Mouse (Mus musculus) gastrocnemius, postnatal 25 days (tissue): ENCODE data around the gene Tulp4. TPM values are rescaled to one million over a fixed set of nuclear protein-coding genes. Genes with fewer than 3 reads are reported as not detected.
"Not testable (repeated sequence)": the region's sequence is repeated elsewhere in the genome, so short reads cannot be mapped to it uniquely, and the experiment has no call there.

ENCODE experiments used
- DNase-seq: peaks from one replicate; pipeline ENCODE4 v3.0.0; 2022
- total RNA-seq, 2 experiments: library from RNA; stranded (reverse); gene quantifications; 1 replicate in 1 of 2; 2 replicates in 1 of 2; pipeline ENCODE4 v1.2.3; 2021

The Tulp4 gene
- total RNA-seq, 2 experiments from 2014 or later, result 95.2 to 117 TPM

- no peak for DNase-seq
These were observed 83.0 kb downstream of the Tulp4 start for GRCm38 (mm10) chr17:6189207-6189606.

GRCm38 (mm10) chr17:6192275-6192674 is 86.0 kb downstream of the Tulp4 start:
- no peak for DNase-seq

GRCm38 (mm10) chr17:6195390-6195789 is 89.2 kb downstream of the Tulp4 start:
- DNase-seq, result no peak

- DNase-seq, result no peak
These were observed 91.3 kb downstream of the Tulp4 start for GRCm38 (mm10) chr17:6197491-6197890.

GRCm38 (mm10) chr17:6198670-6199069 is 92.4 kb downstream of the Tulp4 start:
- DNase-seq, result no peak

- DNase-seq, result no peak
These were observed 92.9 kb downstream of the Tulp4 start for GRCm38 (mm10) chr17:6199166-6199565.

GRCm38 (mm10) chr17:6201522-6202250 is 95.4 kb downstream of the Tulp4 start:
- no peak for DNase-seq

GRCm38 (mm10) chr17:6202389-6203110 is 96.3 kb downstream of the Tulp4 start:
- no peak for DNase-seq

GRCm38 (mm10) chr17:6203126-6203525 is 96.9 kb downstream of the Tulp4 start:
- no peak for DNase-seq

GRCm38 (mm10) chr17:6203795-6204194 is 97.6 kb downstream of the Tulp4 start:
- no peak for DNase-seq

GRCm38 (mm10) chr17:6211721-6212120 is 105.5 kb downstream of the Tulp4 start:
- DNase-seq, result no peak

GRCm38 (mm10) chr17:6215640-6216039 is 109.4 kb downstream of the Tulp4 start:
- no peak for DNase-seq

GRCm38 (mm10) chr17:6216514-6216913 is 110.3 kb downstream of the Tulp4 start:
- DNase-seq, result no peak

GRCm38 (mm10) chr17:6232633-6233032 is 126.4 kb downstream of the Tulp4 start:
- DNase-seq, result not testable (repeated sequence)

- DNase-seq, result not testable (repeated sequence)
These were observed 145.1 kb downstream of the Tulp4 start for GRCm38 (mm10) chr17:6251298-6251697.

- DNase-seq, result not testable (repeated sequence)
These were observed 150.3 kb downstream of the Tulp4 start, which contains the start of gene Tmem181a for GRCm38 (mm10) chr17:6256400-6257069. Gene Tmem181a (plus strand): TSS chr17:6256860.

GRCm38 (mm10) chr17:6257070-6257456 is 150.8 kb downstream of the Tulp4 start:
- DNase-seq, result not testable (repeated sequence)

GRCm38 (mm10) chr17:6269876-6270831 is 163.9 kb downstream of the Tulp4 start:
- not testable (repeated sequence) for DNase-seq

- DNase-seq, result not testable (repeated sequence)
These were observed 164.6 kb downstream of the Tulp4 start for GRCm38 (mm10) chr17:6270840-6271239.

GRCm38 (mm10) chr17:6271970-6272369 is 165.7 kb downstream of the Tulp4 start:
- not testable (repeated sequence) for DNase-seq

GRCm38 (mm10) chr17:6274693-6275092 is 168.5 kb downstream of the Tulp4 start:
- DNase-seq, result not testable (repeated sequence)

- not testable (repeated sequence) for DNase-seq
These were observed 173.0 kb downstream of the Tulp4 start for GRCm38 (mm10) chr17:6279205-6279604.
